Mouse (Mus musculus) heart, embryonic 16.5 days (tissue): ENCODE measurements around the gene Dntt. TPM values are rescaled to one million over a fixed set of nuclear protein-coding genes. Genes with fewer than 3 reads are reported as not detected.

Experiments
- polyA plus RNA-seq: library from polyadenylated mRNA; unstranded; fragments of >200 nt; fragmentation: Nextera tagmentation; extraction: Ambion mirVana; gene quantifications from 2 replicates; pipeline ENCODE4 v1.2.1, GENCODE M21; 2015

Gene Dntt
- polyA plus RNA-seq, 1 experiment from 2014 or later, result 0.28 TPM

Other genes starting within 250 kb of the Dntt start
- gene Ccnj, start 198.0 kb upstream of the Dntt start, polyA plus RNA-seq, result 6.3 and 6.6 TPM in 2 replicates
- 6.3 and 6.9 TPM in 2 replicates for gene Zfp518a, start 134.6 kb upstream of the Dntt start, polyA plus RNA-seq
- gene Blnk, start 34.7 kb upstream of the Dntt start, polyA plus RNA-seq, result 0.60 and 0.75 TPM in 2 replicates
- not detected in 2 replicates for gene Opalin, start 47.8 kb downstream of the Dntt start, polyA plus RNA-seq
- gene Tll2, start 177.6 kb downstream of the Dntt start, polyA plus RNA-seq, result 0.12 and 0.20 TPM in 2 replicates
- 87.7 and 95.1 TPM in 2 replicates for gene Tm9sf3, start 234.7 kb downstream of the Dntt start, polyA plus RNA-seq